In genomic region chr1:156674195-156675000, GRCm38 (mm10) we compare ENCODE assay signal across 8 mouse cellular contexts. TPM values are rescaled to one million over a fixed set of nuclear protein-coding genes. Genes with fewer than 3 reads are reported as not detected.
DNase-seq lines count a peak whose midpoint lies in the region; ATAC-seq and TF ChIP-seq lines count a peak whose summit lies in the region.

TSS of gene Tor3a (minus strand) at chr1:156674356.

- H3K4me2 ChIP-seq in forebrain, embryonic 11.5 days (ENCODE audit: low read depth, low read length, severe bottlenecking), result peak within 1 kb of the TSS; percentile 93
- H3K4me2 ChIP-seq in neural tube, embryonic 14.5 days (ENCODE audit: low read depth, low read length), result peak within 1 kb of the TSS; percentile 97

- intact Hi-C loops in heart, postnatal 10 days (cut with DNase I), result loop anchor here (5.0 kb wide), 1 partner anchor 257 kb away; no protein-coding TSS in a partner anchor

- TF ChIP-seq CTCF in lung, adult 2 months (IDR thresholded peaks at IDR 0.05; ENCODE audit: insufficient read depth, low read length), result no peak

- H3K36me3 ChIP-seq in forebrain, embryonic 11.5 days (ENCODE audit: control insufficient read depth, insufficient read depth, low read length), result no peaks in the 10 kb centered on the region
- no peaks in the 10 kb centered on the region for H3K36me3 ChIP-seq in neural tube, embryonic 14.5 days (ENCODE audit: control insufficient read depth, insufficient read depth, low read length)

- H3K9me3 ChIP-seq in forebrain, embryonic 11.5 days (ENCODE audit: control insufficient read depth, low read length), result no peaks in the 10 kb centered on the region
- no peaks in the 10 kb centered on the region for H3K9me3 ChIP-seq in neural tube, embryonic 14.5 days (ENCODE audit: control insufficient read depth, low read length)

- WGBS in forebrain, embryonic 11.5 days, result 9% methylated on average over 35 of the region's 37 CpGs
- WGBS in lung, adult 2 months, result 2% methylated on average over 37 of the region's 37 CpGs
- 9% methylated on average over 37 of the region's 37 CpGs for WGBS in neural tube, embryonic 14.5 days

- DNase-seq in ES-CJ7 (ENCODE audit: low read depth, low spot score), result peak; percentile 67
- peak; percentile 53 for DNase-seq in c-Kit-positive CD71-positive TER-119-negative erythroid progenitor cells, embryonic 14.5 days (ENCODE audit: low read depth)
- peak; percentile 78 for DNase-seq in forebrain, embryonic 11.5 days (ENCODE audit: low spot score)
- peak; percentile 87 to 88 for DNase-seq in heart, postnatal 10 days
- DNase-seq in kidney, postnatal 4 days, result peak; percentile 84 to 91
- peak; percentile 85 for DNase-seq in lung, adult 2 months
- DNase-seq in testis, postnatal 14 days (ENCODE audit: low spot score), result peak; percentile 63

- H3K4me1 ChIP-seq in forebrain, embryonic 11.5 days (replicated peaks; ENCODE audit: control insufficient read depth, insufficient read depth, low read length), result peaks cover 6% of the 10 kb centered on the region
- peaks cover 11% of the 10 kb centered on the region for H3K4me1 ChIP-seq in lung, adult 2 months (ENCODE audit: control insufficient read depth, insufficient read depth, low read length)
- H3K4me1 ChIP-seq in neural tube, embryonic 14.5 days (ENCODE audit: control insufficient read depth, insufficient read depth, low read length), result peaks cover 7% of the 10 kb centered on the region; the same call in 1 of the 2 replicates

- ATAC-seq in forebrain, embryonic 11.5 days (replicated peaks; ENCODE audit: low FRiP score), result peak; percentile 71
- ATAC-seq in neural tube, embryonic 14.5 days (ENCODE audit: low read depth), result peak; percentile 77; the same call in 1 of the 2 replicates

- H3K27me3 ChIP-seq in forebrain, embryonic 11.5 days (ENCODE audit: control insufficient read depth, insufficient read depth, low read length), result 0 out of 2 replicates have a peak, but pooled peaks cover 5% of the 10 kb centered on the region
- no peaks in the 10 kb centered on the region for H3K27me3 ChIP-seq in neural tube, embryonic 14.5 days (ENCODE audit: control insufficient read depth, insufficient read depth, low read length)

- peak within 1 kb of the TSS; percentile 62 for H3K9ac ChIP-seq in forebrain, embryonic 11.5 days (ENCODE audit: low read length)
- H3K9ac ChIP-seq in neural tube, embryonic 14.5 days (replicated peaks; ENCODE audit: low read depth, low read length), result peak within 1 kb of the TSS; percentile 61

- peak within 1 kb of the TSS; percentile 47 for H3K4me3 ChIP-seq in forebrain, embryonic 11.5 days (ENCODE audit: low read depth, low read length)
- peak within 1 kb of the TSS; percentile 80 for H3K4me3 ChIP-seq in lung, adult 2 months (replicated peaks; ENCODE audit: extremely low read depth, low read depth, low read length)
- peak within 1 kb of the TSS; percentile 42 for H3K4me3 ChIP-seq in neural tube, embryonic 14.5 days (ENCODE audit: low read depth, low read length)

- peak; percentile 53; the same call in 1 of the 2 replicates for TF ChIP-seq POLR2A in lung, adult 2 months (IDR thresholded peaks at IDR 0.05; ENCODE audit: borderline replicate concordance, extremely low read depth, low read depth, low read length)

- no peak within 1 kb of the TSS for H3K27ac ChIP-seq in forebrain, embryonic 11.5 days (ENCODE audit: low read depth, low read length)
- H3K27ac ChIP-seq in neural tube, embryonic 14.5 days (ENCODE audit: low read depth, low read length), result no peak within 1 kb of the TSS

RNA-seq across cellular contexts. Expression of gene Tor3a, which starts in this region (rescaled TPM):
- 5.2 and 7.8 TPM in 2 replicates for polyA plus RNA-seq in forebrain, embryonic 11.5 days (2014; fragmentation: Nextera tagmentation; extraction: Ambion mirVana)
- 10 to 100 TPM; 11.2 to 14.3 TPM for total RNA-seq in heart, postnatal 10 days (2021)
- 73.2 and 105 TPM in 2 replicates for polyA plus RNA-seq in lung, adult 2 months (2012; rRNA removed)
- 1.8 and 3.2 TPM in 2 replicates for polyA plus RNA-seq in neural tube, embryonic 14.5 days (2014; fragmentation: Nextera tagmentation; extraction: Ambion mirVana)
